In genomic region chr7:67562176-67562575, GRCm38 (mm10) we compare ENCODE assay signal across 9 mouse cellular contexts.
DNase-seq lines count a peak whose midpoint lies in the region; ATAC-seq and TF ChIP-seq lines count a peak whose summit lies in the region.
"Had no signal": no experiment of that assay in that cellular context is flagged by ENCODE, and none has a peak within 500 bp of the region (broad histone marks: within the 10 kb centered on the region; RNA-seq: fewer than 3 reads in every experiment).

No protein-coding gene starts in this region.

- H3K27me3 ChIP-seq in limb, embryonic 13.5 days = no peaks in the 10 kb centered on the region
- H3K27me3 ChIP-seq in hindbrain, embryonic 13.5 days = no peaks in the 10 kb centered on the region
- no peaks in the 10 kb centered on the region for H3K27me3 ChIP-seq in liver, postnatal 0 days (ENCODE audit: insufficient read depth, low read length)
- H3K27me3 ChIP-seq: megakaryocyte, embryonic 14.5 days had no signal

- H3K36me3 ChIP-seq in limb, embryonic 13.5 days = no peaks in the 10 kb centered on the region
- no peaks in the 10 kb centered on the region for H3K36me3 ChIP-seq in hindbrain, embryonic 13.5 days
- no peaks in the 10 kb centered on the region; the same call in 1 of the 2 replicates for H3K36me3 ChIP-seq in liver, postnatal 0 days (replicated peaks; ENCODE audit: insufficient read depth, low read length)

- no peak overlapping the region for H3K4me2 ChIP-seq in limb, embryonic 13.5 days (replicated peaks)
- no peak overlapping the region for H3K4me2 ChIP-seq in hindbrain, embryonic 13.5 days
- H3K4me2 ChIP-seq in liver, postnatal 0 days (ENCODE audit: low read depth, low read length) = no peak overlapping the region

- H3K9ac ChIP-seq in limb, embryonic 13.5 days = no peak overlapping the region
- no peak overlapping the region for H3K9ac ChIP-seq in hindbrain, embryonic 13.5 days
- no peak overlapping the region for H3K9ac ChIP-seq in liver, postnatal 0 days (replicated peaks)

- H3K4me3 ChIP-seq in brown adipose tissue, adult 24 weeks (ENCODE audit: insufficient read depth, low read depth, low read length) = no peak overlapping the region
- H3K4me3 ChIP-seq in limb, embryonic 13.5 days = no peak overlapping the region
- H3K4me3 ChIP-seq in hindbrain, embryonic 13.5 days = no peak overlapping the region
- H3K4me3 ChIP-seq in liver, postnatal 0 days (ENCODE audit: low read depth, low read length) = no peak overlapping the region
- H3K4me3 ChIP-seq: megakaryocyte, embryonic 14.5 days had no signal

- H3K9me3 ChIP-seq in limb, embryonic 13.5 days = no peaks in the 10 kb centered on the region
- H3K9me3 ChIP-seq in hindbrain, embryonic 13.5 days = no peaks in the 10 kb centered on the region
- no peaks in the 10 kb centered on the region for H3K9me3 ChIP-seq in liver, postnatal 0 days (ENCODE audit: low read length)
- H3K9me3 ChIP-seq: megakaryocyte, embryonic 14.5 days had no signal

- TF ChIP-seq CTCF in liver, postnatal 0 days (IDR thresholded peaks at IDR 0.05; ENCODE audit: low read depth) = no peak

- H3K27ac ChIP-seq in brown adipose tissue, adult 24 weeks (replicated peaks; ENCODE audit: low read depth, low read length) = peak overlapping the region; percentile 93
- H3K27ac ChIP-seq in limb, embryonic 13.5 days = 0 out of 2 replicates have a peak overlapping the region, but pooled peaks have one; percentile 22
- H3K27ac ChIP-seq in hindbrain, embryonic 13.5 days = no peak overlapping the region
- no peak overlapping the region for H3K27ac ChIP-seq in liver, postnatal 0 days (ENCODE audit: low read depth)

- peaks cover 29% of the 10 kb centered on the region for H3K4me1 ChIP-seq in brown adipose tissue, adult 24 weeks (ENCODE audit: control insufficient read depth, insufficient read depth, insufficient read length, low read length)
- peaks cover 22% of the 10 kb centered on the region for H3K4me1 ChIP-seq in limb, embryonic 13.5 days
- no peaks in the 10 kb centered on the region for H3K4me1 ChIP-seq in hindbrain, embryonic 13.5 days (replicated peaks)
- no peaks in the 10 kb centered on the region for H3K4me1 ChIP-seq in liver, postnatal 0 days (ENCODE audit: insufficient read depth)

- DNase-seq in adrenal gland, adult (ENCODE audit: inconsistent age in 2 of 2, low spot score in 1 of 2) = peak; percentile 51 to 75
- no peak for DNase-seq in adrenal gland, postnatal 4 days (ENCODE audit: low spot score in 2 of 2)
- DNase-seq in heart, adult 8-10 months (ENCODE audit: low spot score) = peak; percentile 77
- DNase-seq in frontal cortex, postnatal 25 days (ENCODE audit: low spot score in 2 of 2) = no peak
- DNase-seq in liver, postnatal 0 days = no peak

- peak; percentile 51; the same call in 1 of the 2 replicates for ATAC-seq in limb, embryonic 13.5 days (ENCODE audit: low FRiP score, low read depth)
- ATAC-seq in hindbrain, embryonic 13.5 days (ENCODE audit: low FRiP score) = no peak
- ATAC-seq in liver, postnatal 0 days = no peak

- no peak for TF ChIP-seq EP300 in liver, postnatal 0 days (IDR thresholded peaks at IDR 0.05; ENCODE audit: low read depth)

- 38% methylated on average over 12 of the region's 12 CpGs for WGBS in limb, embryonic 13.5 days
- WGBS in hindbrain, embryonic 13.5 days = 63% methylated on average over 12 of the region's 12 CpGs
- WGBS in liver, postnatal 0 days (ENCODE audit: insufficient replicate concordance) = 60% methylated on average over 12 of the region's 12 CpGs

Comparison
In these comparisons a context has a peak if more than half of its experiments do, and no peak if none do; other contexts are left out.
1. DNase-seq: peak in adrenal gland, adult (2 of 2) and heart, adult 8-10 months (single experiment); none in adrenal gland, postnatal 4 days (0 of 2), frontal cortex, postnatal 25 days (0 of 2) and liver, postnatal 0 days (single experiment).
2. H3K27ac ChIP-seq: peak in brown adipose tissue, adult 24 weeks (single experiment) and limb, embryonic 13.5 days (single experiment); none in hindbrain, embryonic 13.5 days (single experiment) and liver, postnatal 0 days (single experiment).